Mouse (Mus musculus) thymus, postnatal 25 days (tissue): ENCODE measurements around the gene Gm7534.

ENCODE experiments used
- DNase-seq: peaks from one replicate; pipeline ENCODE4 v3.0.0; 2022

Gene Gm7534

DNA sequence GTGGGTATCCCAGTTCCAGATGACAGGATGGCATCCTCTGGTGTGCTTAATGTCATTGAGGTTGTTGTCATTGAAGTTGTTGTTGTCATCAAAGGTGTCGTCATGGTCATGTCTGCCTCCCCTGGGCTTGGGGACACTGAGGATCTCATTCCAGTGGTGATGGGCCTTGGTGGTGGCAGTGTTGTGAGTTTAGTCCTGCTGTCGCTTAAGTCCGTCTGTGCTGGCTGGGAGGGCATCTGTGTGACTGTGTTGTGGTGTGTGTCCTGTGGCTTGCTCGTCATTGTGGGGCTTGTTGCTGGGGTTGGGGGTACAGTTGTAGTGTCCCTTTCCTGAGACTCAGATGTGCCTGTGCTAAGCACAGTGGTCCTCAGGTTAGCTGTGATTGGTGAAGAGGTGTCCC, at the start of gene Gm7534:
Gene Gm7534 (minus strand): TSS at position 101 of the 400 bp plus-strand sequence.
- no peak for DNase-seq

DNA sequence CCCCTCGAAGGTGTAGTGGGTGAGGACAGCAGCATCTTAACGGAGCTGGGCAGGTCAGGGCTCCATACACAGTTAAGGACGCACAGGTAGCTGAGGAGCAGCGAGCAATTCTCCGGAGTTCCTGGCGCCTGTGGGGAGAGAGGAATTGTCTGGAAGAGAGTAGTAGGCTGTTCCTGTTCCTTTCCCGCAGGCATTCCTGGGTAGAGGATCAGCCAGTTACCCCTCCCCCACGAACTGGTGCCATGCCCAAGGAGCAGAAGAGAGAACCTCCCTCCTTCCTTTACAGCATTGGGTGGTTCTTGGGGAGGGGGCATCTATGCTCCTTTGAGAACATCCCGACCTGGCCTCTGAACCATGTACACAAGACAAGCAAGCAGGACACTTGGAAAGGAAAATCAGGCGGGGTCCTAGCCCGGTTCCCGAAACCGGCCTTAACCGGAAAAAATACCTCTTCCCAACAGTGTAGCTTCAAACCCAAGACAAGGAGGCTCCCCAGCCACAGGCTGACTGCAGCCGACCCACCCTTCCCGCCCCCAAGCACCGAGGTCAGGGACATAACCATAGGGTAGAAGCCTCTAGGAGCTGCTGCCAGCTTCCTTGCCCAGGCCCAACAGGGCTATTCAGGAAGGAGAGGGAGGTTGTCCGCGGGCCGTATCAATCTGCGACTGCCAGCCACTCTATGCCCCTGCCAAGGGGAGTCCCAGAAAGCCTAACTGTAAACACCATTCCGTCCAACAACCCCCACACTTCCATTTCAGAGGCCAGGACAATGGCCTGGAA, 49.5 kb upstream of the Gm7534 start:
- DNase-seq = no peak

GRCm38 (mm10) chr4:134251241-134252130, 48.7 kb upstream of the Gm7534 start:
- DNase-seq = peak; percentile 51

GRCm38 (mm10) chr4:134250930-134251240, 48.1 kb upstream of the Gm7534 start:
- no peak for DNase-seq

GRCm38 (mm10) chr4:134250116-134250929, 47.5 kb upstream of the Gm7534 start:
- DNase-seq = no peak

- DNase-seq = peak; percentile 76
These were observed 46.8 kb upstream of the Gm7534 start for GRCm38 (mm10) chr4:134249651-134250050.

- DNase-seq = no peak
These were observed 44.0 kb upstream of the Gm7534 start, which contains the start of gene Gm30191 for GRCm38 (mm10) chr4:134246719-134247258. Gene Gm30191 (plus strand): TSS chr4:134246935.

DNA sequence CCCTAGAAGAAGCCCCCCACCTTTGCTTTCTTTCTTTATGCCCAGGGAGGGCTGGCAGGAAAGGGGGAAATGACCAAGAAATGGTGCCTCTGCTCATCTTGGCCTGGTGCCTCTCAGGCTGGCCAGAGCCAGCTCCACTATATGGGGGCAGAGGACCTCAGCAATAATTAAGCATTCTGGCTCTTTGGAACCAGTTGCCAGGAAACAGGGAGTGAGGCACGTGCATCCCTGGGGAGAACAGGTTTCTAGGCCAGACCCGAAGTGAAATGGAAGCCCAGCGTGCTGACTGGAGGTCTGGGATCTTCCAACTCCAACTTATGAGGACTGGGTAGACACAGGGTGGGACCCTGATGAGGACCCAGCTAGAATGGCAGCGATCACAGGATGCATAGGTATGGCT, 43.5 kb upstream of the Gm7534 start:
- no peak for DNase-seq

DNA sequence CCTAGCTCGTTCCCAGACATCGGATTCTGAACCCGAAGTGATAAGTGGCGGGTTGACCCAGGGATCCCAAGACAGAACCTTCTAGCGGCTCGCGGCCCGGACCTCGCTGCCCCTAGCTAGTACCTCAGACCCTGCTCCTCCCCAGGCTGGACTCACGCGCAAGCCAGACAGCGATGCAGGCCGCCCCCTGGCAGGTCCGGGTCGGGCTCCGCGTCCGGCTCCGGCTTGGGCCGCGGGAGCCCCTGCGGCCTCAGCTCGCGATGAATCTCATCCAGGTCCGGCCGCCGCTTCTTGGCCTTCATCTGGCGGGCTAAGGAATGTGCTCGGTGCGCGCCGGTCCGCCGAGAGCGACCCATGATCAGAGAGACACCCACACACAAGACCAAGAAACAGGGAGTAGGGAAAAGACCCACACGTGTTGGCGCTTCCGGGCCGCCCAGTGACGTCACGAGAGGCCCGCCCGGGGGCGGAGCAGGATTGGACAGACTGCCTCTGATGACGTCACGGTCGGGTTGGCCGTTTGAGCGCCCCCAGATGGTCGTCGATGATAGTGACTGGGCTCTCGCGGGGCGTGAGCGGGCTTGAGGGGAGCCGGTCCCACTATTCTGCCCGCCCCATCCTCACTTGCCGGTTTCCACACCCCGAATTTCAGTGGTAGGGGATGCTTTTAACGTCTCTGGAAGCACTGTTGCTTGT, 42.5 kb upstream of the Gm7534 start, which contains the start of gene Zfp593:
Gene Zfp593 (minus strand): TSS at position 445 of the 696 bp plus-strand sequence.
- peak; percentile 97 for DNase-seq

DNA sequence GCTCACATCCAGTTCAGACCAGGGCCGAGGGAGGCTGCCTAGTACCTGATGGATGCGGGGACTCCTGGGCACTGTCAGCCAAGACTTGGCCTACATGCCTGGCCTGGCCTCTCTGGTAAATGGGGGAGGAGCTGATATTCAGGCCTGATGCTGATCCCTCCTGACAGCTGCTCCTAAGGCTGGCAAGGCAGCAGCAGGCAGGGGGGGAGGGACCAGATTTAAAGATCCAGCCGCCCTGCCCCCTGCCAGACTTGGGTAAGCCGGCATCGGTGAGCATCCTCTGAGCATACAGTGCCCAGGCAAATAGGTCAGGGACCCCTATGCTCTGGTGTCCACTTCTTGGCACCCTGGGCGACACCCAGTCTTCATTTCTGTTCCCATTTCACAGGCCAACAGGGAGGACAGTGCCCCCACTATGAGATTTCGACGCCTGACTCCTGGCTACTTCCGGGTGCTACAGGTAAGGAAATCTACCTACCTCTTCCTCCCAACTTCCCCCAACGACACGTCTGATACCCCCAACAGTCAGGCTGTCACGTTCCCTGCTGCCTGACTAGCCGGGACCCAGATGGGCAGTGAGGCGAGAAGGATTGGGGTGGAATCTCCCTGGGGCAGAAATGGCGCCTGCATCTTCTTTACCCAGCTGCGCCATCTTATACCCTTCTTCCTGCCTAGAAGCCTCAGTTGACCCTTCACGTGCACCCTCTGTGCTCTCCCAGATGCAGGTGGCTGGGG, 40.9 kb upstream of the Gm7534 start, which contains the start of gene E130218I03Rik:
Gene E130218I03Rik (plus strand): TSS at position 147 of the 735 bp plus-strand sequence.
- no peak for DNase-seq

DNA sequence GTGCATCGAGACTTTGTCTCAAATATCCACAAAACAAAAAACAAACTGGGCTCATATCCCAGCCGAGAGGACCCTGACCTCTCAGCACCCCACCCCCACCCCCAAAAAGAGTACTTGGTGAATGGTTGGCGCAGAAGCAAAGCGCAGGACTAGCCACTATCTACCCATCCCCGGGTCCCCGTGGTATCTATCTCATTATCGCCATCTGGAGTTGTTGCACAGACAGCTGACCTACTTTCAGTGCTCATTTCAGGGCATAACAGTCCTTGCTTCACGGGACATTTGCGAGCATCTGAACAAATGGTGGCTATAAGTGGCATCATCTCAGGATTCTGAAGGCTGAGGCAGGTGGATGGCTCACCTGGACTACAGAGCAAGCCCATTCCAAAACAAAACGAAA, 35.9 kb upstream of the Gm7534 start:
- DNase-seq = no peak

DNA sequence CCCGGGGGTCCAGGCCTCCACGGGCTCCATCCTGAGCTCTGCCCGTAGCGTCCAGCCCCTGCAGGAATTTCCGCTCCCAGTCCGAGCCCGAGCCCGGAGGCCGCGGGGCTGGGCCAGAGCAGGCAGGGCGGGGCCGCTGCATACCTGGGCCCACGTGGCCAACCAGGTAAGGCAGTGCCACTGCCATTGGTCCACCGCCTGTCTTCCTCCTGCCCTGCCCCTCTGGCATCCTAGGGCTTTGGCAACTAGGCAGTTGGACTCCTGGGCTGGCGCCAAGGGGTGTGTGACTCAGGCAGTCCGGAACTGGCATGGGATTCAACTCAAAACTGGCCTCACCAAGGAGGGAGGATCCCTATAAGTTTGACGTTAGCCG, 35.5 kb upstream of the Gm7534 start, which contains the start of gene Cnksr1:
Gene Cnksr1 (minus strand): TSS at position 121 of the 373 bp plus-strand sequence.
- no peak for DNase-seq

- DNase-seq = no peak
These were observed 34.9 kb upstream of the Gm7534 start for GRCm38 (mm10) chr4:134237582-134238278.

DNA sequence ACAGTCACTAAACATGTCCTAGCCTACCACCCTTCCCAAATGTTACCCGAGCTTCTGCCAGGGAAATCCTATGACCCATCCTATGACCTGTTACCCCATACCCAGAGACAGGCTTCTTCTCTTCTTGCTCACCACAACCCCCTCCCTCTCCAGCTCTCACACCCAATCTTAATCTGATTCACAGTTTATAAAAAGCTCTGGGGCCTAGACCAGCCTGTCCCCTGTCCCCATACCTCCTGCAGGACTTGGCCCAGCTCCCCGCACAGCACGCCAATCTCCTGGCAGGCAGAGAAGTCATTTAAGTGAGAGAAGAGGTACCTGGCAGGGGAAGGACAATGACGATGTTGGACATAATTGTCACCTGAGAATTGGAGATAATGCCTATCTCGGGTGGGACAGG, 32.1 kb upstream of the Gm7534 start:
- DNase-seq = no peak

DNA sequence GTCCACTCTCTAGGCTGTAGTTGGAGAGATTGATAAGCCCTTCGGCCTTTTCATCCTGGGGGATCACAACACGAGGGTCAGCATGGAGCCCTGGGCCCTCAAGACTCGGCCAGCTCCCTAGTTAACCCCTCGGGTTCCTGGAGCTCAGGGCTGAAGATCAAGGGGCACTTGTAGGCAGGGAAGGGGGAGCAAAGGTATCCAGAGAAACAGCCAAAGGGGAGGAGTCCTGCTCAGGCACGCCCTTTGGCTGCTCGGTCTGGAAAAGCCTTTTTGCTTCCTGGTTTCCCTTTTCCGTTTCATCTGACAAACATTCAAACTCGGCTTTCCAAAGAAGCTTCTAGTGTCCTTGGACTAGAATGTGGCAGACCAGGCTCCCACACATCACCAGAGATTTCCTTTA, 27.6 kb upstream of the Gm7534 start:
- DNase-seq = no peak

GRCm38 (mm10) chr4:134227194-134227593, 24.4 kb upstream of the Gm7534 start, which contains the start of gene Catsper4:
Gene Catsper4 (minus strand): TSS chr4:134227383.
- DNase-seq = no peak

GRCm38 (mm10) chr4:134222793-134223600, 20.2 kb upstream of the Gm7534 start:
- no peak for DNase-seq

- no peak for DNase-seq
These were observed 3.8 kb upstream of the Gm7534 start for GRCm38 (mm10) chr4:134206488-134207053.

DNA sequence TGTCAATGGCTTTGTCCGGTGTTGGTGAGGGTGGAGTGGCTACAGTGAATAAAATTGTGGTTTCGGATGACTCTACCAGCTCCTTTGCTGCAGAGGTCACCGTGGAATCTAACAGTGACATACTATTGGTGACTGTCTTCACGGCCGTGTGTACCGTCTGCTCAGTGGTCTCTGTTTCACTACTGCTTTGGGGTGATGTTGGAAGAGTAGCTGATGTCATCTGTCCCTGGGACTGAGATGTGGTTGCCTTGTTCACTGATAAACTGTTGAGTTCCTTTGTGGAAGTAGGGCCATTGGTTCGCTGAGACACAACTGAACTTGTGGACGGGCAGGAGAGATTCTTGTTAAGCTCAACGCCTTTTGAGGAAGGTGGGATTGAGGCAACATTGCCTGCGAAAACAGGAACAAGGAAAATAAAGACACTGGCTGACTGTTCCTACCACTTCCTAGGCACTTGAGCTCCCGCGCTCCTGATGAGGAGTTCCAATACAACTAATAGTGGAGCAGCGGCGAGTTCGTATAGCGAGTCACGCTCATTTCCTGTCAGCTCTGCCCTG, 614 bp upstream of the Gm7534 start:
- no peak for DNase-seq
